Mouse (Mus musculus) liver, embryonic 14.5 days (tissue): ENCODE results near the gene Tnk1.

Experiments used
- CTCF ChIP-seq: IDR thresholded peaks from 2 replicates; pipeline ENCODE4 v1.5.1; 2016; ENCODE audit warnings: antibody characterized with exemption, low read depth, control low read depth
- EP300 ChIP-seq: IDR thresholded peaks from 2 replicates; pipeline ENCODE4 v1.6.1; 2016; ENCODE audit warnings: antibody characterized with exemption, low read depth

DNA sequence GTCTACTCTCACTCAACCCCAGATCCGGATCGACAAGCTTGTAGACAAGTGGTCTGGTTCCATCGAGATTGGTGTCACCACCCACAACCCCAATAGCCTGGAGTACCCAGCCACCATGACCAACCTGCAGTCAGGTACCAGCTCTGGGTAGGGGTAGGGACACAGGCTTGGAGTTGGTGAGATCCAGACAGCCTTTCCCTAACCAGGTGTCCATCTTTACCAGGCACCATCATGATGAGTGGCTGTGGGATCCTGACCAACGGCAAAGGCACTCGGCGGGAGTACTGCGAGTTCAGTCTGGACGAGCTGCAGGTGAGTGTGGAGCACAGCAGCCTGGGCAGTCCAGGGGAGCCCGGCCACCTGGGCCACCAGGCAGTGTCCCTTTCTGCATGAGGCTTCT lies 45.8 kb upstream of the Tnk1 start:
- TF ChIP-seq EP300: no peak
- no peak for TF ChIP-seq CTCF
